Mouse (Mus musculus): ENCODE data around the gene Lpxn.

Gene Lpxn

GRCm38 (mm10) chr19:12804237-12804636 lies 8.2 kb downstream of the Lpxn start:
- no peak for DNase-seq (ENCODE audit: low read depth, low spot score)

- no peak for DNase-seq (ENCODE audit: low read depth, low spot score)
Measured at GRCm38 (mm10) chr19:12805730-12806129, 9.7 kb downstream of the Lpxn start.

DNA sequence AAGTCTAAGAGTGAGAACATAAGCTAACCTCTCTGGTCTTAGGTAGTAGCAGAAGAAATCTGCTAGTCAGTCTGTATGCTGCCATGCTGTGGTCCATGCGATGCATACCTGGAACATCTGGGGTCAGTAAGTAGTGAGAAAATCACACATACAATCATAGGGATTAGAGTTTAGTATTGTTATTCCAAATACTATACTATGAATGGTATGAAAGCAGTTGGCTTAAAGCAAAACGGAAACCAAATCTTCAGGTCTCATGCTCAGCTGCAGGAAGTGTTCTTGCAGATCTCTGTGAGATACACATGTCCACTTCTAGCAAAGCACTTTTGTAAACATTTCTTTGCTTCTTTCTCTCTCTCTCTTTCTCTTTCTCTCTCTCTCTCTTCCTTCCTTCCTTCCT lies 10.2 kb downstream of the Lpxn start:
- no peak for DNase-seq (ENCODE audit: low read depth, low spot score)

GRCm38 (mm10) chr19:12812644-12813364 lies 16.8 kb downstream of the Lpxn start:
- DNase-seq (ENCODE audit: low read depth, low spot score): no peak

DNA sequence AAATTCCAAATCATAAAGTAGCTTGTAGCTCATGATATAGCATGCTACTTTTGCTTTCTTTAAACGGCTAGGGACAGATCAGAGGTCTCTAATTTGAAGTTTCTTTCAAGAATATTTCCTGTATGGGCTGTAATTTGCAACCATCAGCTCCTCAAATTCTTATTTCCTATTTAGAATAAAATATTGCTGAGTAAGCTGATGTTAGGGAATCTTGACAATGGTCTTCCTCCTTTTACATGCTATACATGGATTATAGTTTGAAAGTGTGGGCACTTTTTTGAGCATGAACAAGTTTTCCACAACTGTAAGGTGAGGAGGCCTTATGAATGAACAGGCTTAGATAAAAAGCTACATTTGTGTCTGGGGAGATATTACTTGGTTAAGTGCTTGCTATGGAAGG lies 17.9 kb downstream of the Lpxn start:
- DNase-seq (ENCODE audit: low read depth, low spot score): no peak

DNA sequence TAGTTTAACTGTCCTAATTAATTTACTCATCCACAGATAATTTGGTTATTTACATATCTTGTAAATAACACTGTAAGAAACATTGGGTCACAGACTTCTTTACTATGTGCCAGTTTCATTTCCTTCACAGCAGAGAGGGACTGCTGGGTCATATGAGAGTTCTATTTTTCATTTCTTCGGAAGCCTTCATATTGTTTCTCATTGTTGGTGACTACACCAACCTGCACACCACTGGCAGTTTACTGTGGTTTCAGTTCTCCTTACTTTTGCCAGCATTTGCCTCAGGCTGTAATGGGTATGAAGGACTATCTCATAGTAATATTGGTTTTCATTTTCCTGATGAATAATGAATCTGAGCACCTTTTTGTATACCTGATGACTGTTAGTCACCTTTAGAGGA lies 22.5 kb downstream of the Lpxn start:
- no peak for DNase-seq (ENCODE audit: low read depth, low spot score)

- DNase-seq (ENCODE audit: low read depth, low spot score): no peak
Measured at GRCm38 (mm10) chr19:12820383-12820782, 24.4 kb downstream of the Lpxn start.

- DNase-seq (ENCODE audit: low read depth, low spot score): no peak
Measured at GRCm38 (mm10) chr19:12824549-12824948, 28.6 kb downstream of the Lpxn start.

- no peak for DNase-seq (ENCODE audit: low read depth, low spot score)
Measured at GRCm38 (mm10) chr19:12830823-12831430, 34.9 kb downstream of the Lpxn start.

DNA sequence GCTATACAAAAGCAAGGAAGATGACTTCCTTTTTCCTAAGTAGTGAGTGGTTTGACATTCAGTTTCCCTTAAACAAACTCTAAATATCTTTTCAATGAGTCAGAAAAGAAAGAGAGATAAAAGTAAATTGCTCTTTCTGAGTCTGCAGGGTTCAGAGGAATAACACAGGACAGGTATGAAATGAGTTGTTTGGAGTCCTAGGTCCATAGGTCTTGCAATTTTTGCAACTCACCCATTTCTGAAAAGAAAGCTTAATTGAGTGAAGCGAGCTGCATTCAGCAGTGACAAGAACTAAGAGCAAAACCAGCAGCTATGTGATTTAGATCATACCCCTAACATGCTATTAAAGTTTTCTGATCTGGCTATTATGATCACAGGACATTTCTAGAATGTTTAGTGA lies 35.6 kb downstream of the Lpxn start:
- no peak for DNase-seq (ENCODE audit: low read depth, low spot score)

- no peak for DNase-seq (ENCODE audit: low read depth, low spot score)
Measured at GRCm38 (mm10) chr19:12833625-12834024, 37.6 kb downstream of the Lpxn start.

DNA sequence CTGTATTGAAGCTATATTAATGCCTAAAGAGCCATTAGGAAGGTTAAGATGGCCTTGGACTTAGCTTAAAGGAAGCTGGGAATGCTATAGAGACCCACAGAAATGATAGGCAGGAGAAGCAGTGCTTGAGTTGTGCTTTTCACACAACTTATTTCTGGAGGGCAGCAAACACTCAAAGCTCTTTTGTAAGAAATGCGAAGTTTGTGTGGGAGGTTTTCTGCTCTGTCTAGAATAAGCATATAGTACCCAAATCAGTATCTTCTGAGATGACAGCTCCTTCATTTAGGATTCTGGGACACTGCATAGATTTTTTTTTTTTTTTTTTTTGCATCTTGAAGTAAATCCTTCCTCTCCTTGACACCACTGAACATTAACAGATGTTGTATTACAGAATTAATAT lies 42.5 kb downstream of the Lpxn start:
- no peak for DNase-seq (ENCODE audit: low read depth, low spot score)

DNA sequence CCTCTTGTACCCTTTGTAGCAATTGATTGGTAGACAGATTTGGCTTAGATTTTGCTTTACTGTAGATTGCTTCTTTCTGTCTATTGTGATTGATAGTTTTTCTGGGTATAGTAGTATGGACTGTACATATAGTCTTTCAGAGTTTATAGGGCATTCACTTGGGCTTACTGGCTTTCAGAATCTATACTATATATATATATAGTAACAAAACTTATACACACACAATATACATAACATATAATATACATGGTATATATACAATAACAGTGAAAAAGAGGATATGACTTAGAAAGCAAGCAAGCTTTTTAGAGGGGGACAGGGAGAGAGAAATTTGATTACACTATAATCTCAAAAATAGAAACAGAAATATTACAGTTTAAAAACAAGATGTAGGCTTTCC lies 50.4 kb downstream of the Lpxn start, which contains the start of gene Gm5244:
Gene Gm5244 (plus strand): TSS at position 301 of the 400 bp plus-strand sequence.
- no peak for DNase-seq (ENCODE audit: low read depth, low spot score)

- no peak for DNase-seq (ENCODE audit: low read depth, low spot score)
Measured at GRCm38 (mm10) chr19:12856983-12857382, 61.0 kb downstream of the Lpxn start, which contains the start of gene Olfr1444. Gene Olfr1444, plus strand, starts transcription at chr19:12857283.
